Mouse (Mus musculus): Measurements from ENCODE around the gene Babam2.

- TF ChIP-seq TAL1 (IDR thresholded peaks at IDR 0.05; ENCODE audit: low read length) (no peak), GATA1 (IDR thresholded peaks at IDR 0.05; ENCODE audit: low read length) (no peak)
These were observed 16.4 kb downstream of the Babam2 start for GRCm38 (mm10) chr5:31713841-31714264.

Data from erythroblast, embryonic 14.5 days (primary cell).